Mouse (Mus musculus) stomach, postnatal 0 days (tissue): Measurements from ENCODE around the gene Xpnpep2.

Source experiments
- CTCF ChIP-seq: IDR thresholded peaks from 2 replicates; pipeline ENCODE4 v1.5.1; 2016; ENCODE audit warnings: antibody characterized with exemption, low read depth, mild to moderate bottlenecking, moderate library complexity
- EP300 ChIP-seq: optimal IDR thresholded peaks from 2 replicates; pipeline ENCODE3; 2016; ENCODE audit warnings: antibody characterized with exemption

DNA sequence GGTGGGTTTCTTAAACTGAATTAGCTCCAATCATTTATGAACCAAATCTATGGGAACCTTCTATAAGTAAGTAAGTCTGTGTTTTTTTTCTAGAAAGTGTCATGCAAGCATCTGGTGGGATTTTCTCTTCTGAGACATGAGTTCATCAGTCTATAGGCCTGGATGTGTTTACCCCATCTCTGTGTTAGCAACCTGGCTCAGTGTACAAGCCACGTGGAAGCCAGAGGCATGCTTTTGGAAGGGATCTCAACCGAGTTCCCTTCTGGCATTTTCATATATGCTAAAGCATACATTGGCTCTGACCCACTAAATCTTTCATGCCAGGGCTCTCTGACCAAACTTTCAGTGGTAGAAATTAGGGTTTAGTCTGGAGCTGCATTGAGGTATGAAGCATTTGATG, 45.4 kb downstream of the Xpnpep2 start:
- TF ChIP-seq CTCF (no peak), EP300 (no peak)
